Mouse (Mus musculus): ENCODE measurements at regions not wholly inside any gene's neighbourhood (a gene's known extent, or its start where the extent isn't known, plus 50 kb on each side); places are given as distances from the start of the nearest gene placed in this dataset.

DNA sequence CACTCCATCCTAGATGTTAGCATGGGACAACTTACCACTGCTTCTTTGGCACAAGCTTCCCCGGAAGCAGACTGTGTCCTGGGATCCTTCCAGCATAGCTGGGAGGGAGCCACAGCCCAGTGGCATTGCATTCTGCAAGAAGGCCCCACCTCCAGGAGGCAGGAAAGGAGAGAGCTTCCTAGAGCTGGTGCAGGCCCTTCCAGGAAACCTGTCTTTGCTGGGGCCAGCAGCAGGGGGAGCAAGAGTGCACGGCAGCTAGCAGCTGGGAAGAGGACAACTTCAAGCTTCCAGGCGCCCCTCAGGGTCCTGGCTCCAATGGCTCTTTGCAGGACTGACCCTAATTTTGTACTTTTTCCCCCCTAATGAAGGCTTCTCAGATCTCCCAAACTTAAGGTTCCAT lies 115.4 kb upstream of the Sorcs3 start:
- DNase-seq, result peak; percentile 12 to 31
- intact Hi-C loops (cut with DNase I), result no loop called here

DNA sequence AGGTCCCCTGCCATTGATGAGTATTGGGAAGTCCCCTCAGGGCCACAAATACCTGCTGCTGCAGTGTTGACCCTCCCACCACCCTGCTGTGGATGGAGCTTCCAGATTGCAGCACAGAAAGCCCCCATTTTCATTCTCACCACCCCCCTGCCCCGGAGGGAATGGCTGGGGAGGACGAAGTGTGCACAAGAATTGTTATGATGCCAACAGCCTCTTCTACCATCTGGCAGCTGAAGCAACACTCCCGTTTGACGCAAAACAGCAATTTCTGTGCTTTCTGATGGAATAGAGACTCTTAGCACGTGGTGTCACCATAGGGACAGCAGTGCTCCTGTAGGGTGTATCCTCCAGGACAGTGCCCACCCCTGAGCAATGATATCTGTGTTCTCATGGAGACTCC lies 108.5 kb upstream of the Sorcs3 start:
- intact Hi-C loops (cut with DNase I), result no loop called here
- DNase-seq, result no peak

DNA sequence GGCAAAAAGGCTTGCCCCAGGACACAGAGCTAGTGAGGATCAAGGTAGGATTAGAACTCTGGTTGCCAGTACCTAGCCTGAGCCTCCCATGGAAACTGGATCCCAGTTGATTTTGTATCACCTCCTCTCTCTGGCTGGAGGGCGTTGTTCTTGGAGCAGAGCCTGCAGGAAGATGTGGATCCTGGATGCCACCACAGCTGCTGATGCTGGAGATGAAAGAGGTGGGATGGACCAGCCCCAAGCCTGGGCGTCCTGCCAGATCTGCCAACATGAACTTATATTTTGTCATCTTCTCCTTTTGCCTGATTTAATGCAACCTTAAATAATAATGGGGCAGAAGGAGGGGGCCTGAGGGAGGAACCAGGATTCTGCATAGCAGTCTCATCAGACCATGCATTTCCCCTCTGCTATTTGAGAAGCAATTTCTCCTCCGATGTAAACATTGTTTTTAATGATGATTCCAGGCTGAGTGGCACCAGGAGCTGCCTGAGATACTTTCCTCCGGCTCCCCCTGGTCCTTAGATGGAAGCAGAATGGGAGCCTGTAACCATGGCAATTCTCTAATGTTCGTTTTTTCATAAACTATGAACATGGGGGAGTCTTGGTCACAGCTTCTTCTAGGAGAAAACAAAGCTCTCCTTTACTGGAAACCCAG lies 107.8 kb upstream of the Sorcs3 start:
- no peak for DNase-seq
- intact Hi-C loops (cut with DNase I), result no loop called here

DNA sequence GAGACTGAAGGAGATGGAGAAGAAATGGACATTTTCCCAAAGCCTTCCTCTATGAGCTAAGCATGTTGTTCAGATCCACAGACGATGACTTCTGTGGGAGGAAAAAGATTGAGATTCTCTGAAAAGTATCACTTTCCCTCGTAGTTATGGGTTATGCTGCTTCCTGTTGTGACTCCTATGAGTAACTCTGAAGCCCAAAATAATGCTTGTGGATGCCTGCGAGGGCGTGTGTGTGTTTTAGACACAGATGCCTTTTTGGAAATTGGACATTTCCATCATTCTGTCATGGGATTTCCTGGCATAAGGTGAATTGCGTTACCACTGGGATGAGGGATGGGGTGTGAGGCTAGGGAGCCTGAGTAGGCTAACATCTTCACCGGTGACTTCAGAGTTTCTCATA lies 104.8 kb upstream of the Sorcs3 start:
- no peak for DNase-seq

DNA sequence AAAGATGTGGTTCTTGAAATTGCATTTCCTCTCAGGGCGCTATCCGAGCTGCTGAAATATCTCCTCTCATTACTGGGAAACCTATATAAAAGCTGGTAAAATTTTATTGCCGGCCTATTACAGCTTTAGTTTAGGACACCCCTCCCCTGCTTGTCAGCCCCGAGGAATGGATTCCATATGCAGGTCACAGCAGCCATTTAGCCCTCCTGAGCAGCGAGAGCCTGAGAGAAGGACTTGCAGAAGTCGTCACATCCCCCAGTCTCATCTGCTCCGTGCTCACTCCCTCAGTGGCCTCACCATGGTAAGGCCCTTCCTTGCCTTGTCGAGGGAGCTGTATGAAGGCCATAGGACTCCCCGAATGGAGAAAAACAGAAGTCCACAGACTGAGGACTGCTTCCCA lies 90.7 kb upstream of the Sorcs3 start:
- intact Hi-C loops (cut with DNase I), result no loop called here
- no peak for DNase-seq

More for the DNA sequence above, 104.8 kb upstream of the Sorcs3 start:
- intact Hi-C loops (cut with DNase I), result no loop called here

DNA sequence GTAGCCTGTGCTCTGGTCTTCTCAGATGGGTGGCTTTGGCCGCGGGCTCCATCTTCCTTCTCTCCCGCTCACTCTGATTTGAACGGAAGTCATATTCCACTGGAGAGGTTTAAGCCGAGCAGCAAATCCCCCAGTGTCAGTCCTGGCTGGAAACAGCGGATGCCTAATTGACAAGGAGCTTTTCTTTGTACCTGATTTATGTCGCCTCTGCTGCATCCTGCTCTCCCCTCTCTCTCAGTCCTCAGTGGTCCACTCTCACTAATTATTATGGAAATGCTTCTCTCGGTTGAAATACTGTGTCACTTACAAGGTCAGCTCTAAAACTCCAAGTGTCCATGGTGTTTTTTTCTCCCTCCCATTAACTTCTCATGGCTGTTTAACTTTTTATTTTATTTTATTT lies 90.1 kb upstream of the Sorcs3 start:
- DNase-seq, result no peak
- intact Hi-C loops (cut with DNase I), result no loop called here

DNA sequence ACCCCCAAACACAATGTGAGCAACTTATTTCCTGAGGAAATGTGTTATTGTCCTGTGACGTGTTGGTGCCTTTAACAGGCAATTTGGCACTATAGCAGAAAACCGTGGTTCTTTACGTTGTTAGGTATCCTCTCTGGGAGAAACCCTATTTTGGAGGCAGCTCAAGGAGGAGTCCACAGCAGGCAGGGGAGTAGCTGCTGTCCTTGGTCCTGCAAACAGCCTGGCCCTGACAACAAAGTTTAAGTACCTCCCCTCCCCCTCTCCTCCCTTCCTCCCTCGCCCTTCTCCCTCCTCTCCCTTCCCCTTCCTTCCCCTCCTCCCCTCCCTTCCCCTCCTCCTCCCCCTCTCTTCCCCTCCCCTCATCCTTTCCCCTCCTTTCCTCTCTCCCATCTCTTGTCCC lies 89.1 kb upstream of the Sorcs3 start:
- peak in 1 of 2 experiments; percentile 1 for DNase-seq

DNA sequence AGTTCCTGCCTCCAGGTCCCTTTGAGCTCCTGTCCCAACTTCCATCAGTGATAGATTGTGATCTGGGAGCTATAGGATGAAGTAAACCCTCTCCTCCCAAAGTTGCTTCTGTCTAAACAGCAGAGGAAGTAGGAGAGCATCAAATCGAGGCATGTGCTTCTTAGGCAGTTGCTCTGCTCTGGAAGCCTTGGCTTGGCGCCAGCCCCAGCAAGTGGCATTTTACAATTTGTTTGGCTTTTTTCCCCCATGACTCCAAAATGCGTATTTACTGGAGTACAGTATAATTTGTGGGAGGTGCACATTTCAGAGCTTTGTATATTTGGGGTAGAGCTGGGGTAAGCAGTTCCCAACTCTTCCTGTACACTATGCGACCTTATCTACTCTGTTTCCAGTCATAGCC lies 88.2 kb upstream of the Sorcs3 start:
- intact Hi-C loops (cut with DNase I), result no loop called here
- DNase-seq, result no peak

More for the DNA sequence above, 89.1 kb upstream of the Sorcs3 start:
- intact Hi-C loops (cut with DNase I), result no loop called here

DNA sequence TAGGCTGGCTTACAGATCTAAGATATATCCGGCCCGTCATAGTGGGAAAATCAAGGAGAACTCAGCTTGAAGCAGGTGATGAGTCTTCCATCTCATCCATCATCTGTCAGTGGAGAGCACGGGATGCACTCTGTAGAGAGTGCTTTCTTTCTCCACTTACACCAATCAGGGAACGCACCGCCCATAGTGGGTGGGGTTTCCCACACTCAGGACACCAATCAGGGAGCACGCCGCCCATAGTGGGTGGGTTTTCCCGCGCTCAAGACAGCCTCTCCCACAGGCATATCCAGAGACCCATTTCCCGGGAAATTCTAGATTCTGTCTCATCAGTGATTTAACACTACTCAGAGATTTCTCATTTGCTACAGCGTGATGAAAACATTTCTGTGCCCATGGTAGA lies 83.5 kb upstream of the Sorcs3 start:
- intact Hi-C loops (cut with DNase I), result no loop called here
- DNase-seq, result no peak

DNA sequence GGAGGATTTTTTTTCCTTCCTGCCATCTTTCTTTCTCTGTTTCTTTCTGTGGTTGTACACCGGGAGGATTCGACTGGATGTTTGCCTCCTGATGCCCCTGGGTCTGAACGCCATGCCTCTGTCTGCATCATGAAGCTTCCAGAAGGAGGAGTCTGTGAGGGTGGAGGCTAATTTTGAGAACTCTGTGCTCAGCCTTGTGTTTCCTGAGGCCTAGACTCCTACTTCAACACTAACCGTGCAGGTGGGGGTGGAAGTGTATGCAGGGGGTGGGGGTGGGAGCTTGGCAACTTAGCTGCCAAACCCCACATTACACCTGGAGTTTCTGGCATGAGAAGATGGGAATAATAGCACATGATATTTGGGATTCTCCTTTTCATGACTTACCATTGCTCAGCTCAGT lies 82.0 kb upstream of the Sorcs3 start:
- intact Hi-C loops (cut with DNase I), result no loop called here

DNA sequence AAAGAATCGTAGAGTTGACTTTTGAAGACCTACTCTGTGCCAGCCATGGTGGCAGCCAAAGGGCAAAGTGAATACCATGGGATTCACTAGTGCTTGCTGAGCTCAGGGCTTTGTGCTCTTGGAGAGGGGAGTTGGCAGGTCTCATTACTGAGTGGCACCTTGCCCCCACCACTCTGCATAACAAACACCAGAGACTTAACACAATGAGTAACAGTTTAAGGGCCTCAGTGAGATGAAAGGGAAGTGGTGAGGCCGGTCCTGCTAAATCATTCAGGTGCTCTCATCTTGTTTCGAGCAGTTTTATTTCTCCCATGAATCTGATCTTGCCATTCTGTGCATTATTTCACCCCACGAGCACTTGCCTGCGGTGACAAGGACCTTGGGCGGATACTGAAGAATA lies 80.1 kb upstream of the Sorcs3 start:
- DNase-seq, result no peak
- intact Hi-C loops (cut with DNase I), result no loop called here

More for the DNA sequence above, 82.0 kb upstream of the Sorcs3 start:
- no peak for DNase-seq

DNA sequence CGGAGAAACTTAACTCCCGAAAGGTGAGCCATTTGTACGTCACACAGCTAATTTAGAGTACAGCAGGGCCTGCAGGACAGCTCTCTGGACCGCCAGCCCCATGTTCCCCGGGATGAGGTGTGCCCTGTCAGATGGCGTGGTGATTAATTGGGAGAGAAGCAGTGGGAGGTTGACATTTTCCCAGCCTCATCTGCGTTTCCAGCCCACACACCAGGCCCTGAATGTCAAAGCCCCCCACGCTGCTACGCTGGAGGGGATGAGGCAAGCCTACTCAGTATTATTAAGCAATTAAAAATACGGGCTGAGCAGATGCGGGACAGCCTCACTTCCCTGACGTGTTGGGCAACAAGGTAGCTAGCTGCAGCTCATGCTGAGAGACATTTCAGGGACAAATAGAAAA lies 77.7 kb upstream of the Sorcs3 start:
- intact Hi-C loops (cut with DNase I), result no loop called here
- DNase-seq, result no peak

DNA sequence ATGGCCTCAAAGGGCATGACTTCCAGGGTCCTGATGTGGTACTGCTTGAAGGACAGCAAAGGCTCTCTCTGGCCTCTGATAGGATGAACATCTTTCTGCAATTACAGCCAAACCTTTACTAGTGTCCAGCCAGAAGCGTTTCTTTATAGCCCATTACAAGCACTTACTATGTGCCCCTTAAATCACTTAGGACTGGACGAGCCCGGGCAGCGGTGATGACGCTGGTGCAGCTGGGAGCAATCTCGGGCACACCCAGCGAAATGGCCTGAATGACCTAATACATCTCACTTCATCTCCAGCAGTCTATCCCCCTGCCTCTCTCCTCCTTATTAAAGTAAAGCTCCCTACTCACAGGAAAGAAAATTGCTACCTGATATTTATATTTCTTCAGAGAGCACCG lies 69.6 kb upstream of the Sorcs3 start:
- intact Hi-C loops (cut with DNase I), result no loop called here
- no peak for DNase-seq

DNA sequence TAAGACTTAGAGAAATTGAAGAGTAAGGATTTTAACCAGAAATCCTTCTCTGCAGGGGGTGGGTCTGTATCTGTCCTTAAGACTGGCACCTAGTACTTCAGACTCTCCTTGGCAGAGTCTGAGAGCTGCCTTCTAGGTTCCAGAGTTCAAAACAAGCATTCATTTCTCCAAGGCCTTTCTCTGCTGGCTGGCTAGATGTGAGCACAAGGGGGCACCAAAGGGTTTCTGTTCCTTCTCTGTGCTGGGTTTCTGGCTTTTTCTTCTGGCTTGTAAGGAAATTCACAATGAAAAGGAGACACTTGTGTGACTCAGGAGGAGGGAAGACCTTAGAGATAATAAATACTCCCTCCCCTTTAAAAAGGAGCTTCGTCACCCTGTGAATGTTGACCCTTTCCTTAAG lies 61.7 kb upstream of the Sorcs3 start:
- intact Hi-C loops (cut with DNase I), result loop anchor here (10.0 kb wide), 1 partner anchor 1601 kb away; no protein-coding TSS in a partner anchor
- peak in 1 of 2 experiments; percentile 22 for DNase-seq

All from heart, postnatal 14 days (tissue).